Mouse (Mus musculus): ENCODE results near the gene Cab39l.

- TF ChIP-seq CTCF (IDR thresholded peaks at IDR 0.05; ENCODE audit: extremely low read depth, insufficient read depth, insufficient read length, insufficient replicate concordance) (no peak), POLR2A (IDR thresholded peaks at IDR 0.05; ENCODE audit: low read depth, low read length) (no peak)
Measured at GRCm38 (mm10) chr14:59485247-59485810, 44.6 kb downstream of the Cab39l start.
